Mouse (Mus musculus): ENCODE measurements at regions not wholly inside any gene's neighbourhood (a gene's known extent, or its start where the extent isn't known, plus 50 kb on each side); places are given as distances from the start of the nearest gene placed in this dataset.

DNA sequence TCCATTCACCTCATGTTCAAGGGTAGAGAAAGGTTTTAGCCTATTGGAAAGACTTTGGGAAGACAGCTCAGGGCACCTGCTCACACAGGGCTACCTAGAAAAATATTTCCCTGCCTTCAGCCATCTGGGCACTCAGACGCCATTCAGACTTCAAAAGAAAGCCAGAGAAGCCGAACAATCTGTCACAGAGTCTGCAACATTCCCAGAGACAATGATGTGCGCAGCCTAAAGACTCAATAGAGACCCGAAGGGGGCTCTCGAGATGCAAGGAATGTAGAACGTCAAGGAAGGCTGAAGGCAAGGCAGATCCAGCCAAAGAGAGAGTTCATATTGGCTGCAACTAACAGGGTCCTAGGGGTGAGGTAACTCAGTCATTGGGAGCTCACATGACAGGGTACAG lies 78.7 kb upstream of the Otos start:
- no peak overlapping the region for H3K4me3 ChIP-seq
- H3K4me1 ChIP-seq (replicated peaks): 0 out of 2 replicates have a peak, but pooled peaks cover 5% of the 10 kb centered on the region
- 43% methylated on average over 6 of the region's 6 CpGs for WGBS
- no peaks in the 10 kb centered on the region for H3K36me3 ChIP-seq
- no peaks in the 10 kb centered on the region for H3K27me3 ChIP-seq
- no peak overlapping the region for H3K9ac ChIP-seq
- no peak overlapping the region for H3K4me2 ChIP-seq
- no peaks in the 10 kb centered on the region for H3K9me3 ChIP-seq
- no peak for ATAC-seq (ENCODE audit: low FRiP score, low read depth)
- no peak overlapping the region for H3K27ac ChIP-seq (replicated peaks)

GRCm38 (mm10) chr1:92726341-92726740 lies 77.7 kb upstream of the Otos start:
- H3K36me3 ChIP-seq: no peaks in the 10 kb centered on the region
- no peak overlapping the region for H3K4me2 ChIP-seq
- H3K4me3 ChIP-seq: no peak overlapping the region
- H3K27me3 ChIP-seq: no peaks in the 10 kb centered on the region
- no peak overlapping the region for H3K27ac ChIP-seq (replicated peaks)
- no peak overlapping the region for H3K9ac ChIP-seq
- 88% methylated on average over 6 of the region's 6 CpGs for WGBS
- H3K9me3 ChIP-seq: no peaks in the 10 kb centered on the region
- 0 out of 2 replicates have a peak, but pooled peaks cover 5% of the 10 kb centered on the region for H3K4me1 ChIP-seq (replicated peaks)
- ATAC-seq (ENCODE audit: low FRiP score, low read depth): no peak

GRCm38 (mm10) chr1:92724135-92724534 lies 75.5 kb upstream of the Otos start:
- H3K36me3 ChIP-seq: no peaks in the 10 kb centered on the region
- no peaks in the 10 kb centered on the region for H3K9me3 ChIP-seq
- no peak overlapping the region for H3K4me2 ChIP-seq
- no peak overlapping the region for H3K27ac ChIP-seq (replicated peaks)
- WGBS: 81% methylated on average over 3 of the region's 3 CpGs
- no peak overlapping the region for H3K9ac ChIP-seq
- H3K4me1 ChIP-seq (replicated peaks): no peaks in the 10 kb centered on the region
- no peak overlapping the region for H3K4me3 ChIP-seq
- ATAC-seq (ENCODE audit: low FRiP score, low read depth): no peak
- H3K27me3 ChIP-seq: no peaks in the 10 kb centered on the region

DNA sequence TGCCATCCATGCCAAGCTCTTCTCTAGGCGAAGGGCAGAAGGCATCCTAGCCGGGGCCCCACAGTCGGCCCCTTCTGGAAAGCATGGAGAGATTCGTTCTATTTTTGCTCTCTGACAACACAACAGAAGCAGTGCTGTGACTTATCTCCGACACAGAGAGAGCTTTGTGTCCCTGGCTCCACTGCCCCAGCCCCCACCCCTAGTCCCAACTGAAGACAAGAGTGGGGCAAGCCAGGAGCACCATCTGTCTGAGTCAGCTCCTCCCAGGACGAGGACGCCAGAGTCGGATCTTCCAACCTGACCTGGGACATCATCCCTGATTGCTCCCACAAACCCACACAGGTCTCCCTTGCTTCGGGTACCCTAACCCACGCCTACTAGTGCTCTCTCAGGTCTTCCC lies 71.9 kb upstream of the Otos start:
- no peaks in the 10 kb centered on the region for H3K27me3 ChIP-seq
- H3K4me2 ChIP-seq: no peak overlapping the region
- no peak for ATAC-seq (ENCODE audit: low FRiP score, low read depth)
- no peak overlapping the region for H3K27ac ChIP-seq (replicated peaks)
- no peaks in the 10 kb centered on the region for H3K9me3 ChIP-seq
- H3K4me3 ChIP-seq: no peak overlapping the region
- H3K9ac ChIP-seq: no peak overlapping the region
- no peaks in the 10 kb centered on the region for H3K36me3 ChIP-seq
- 66% methylated on average over 10 of the region's 10 CpGs for WGBS
- H3K4me1 ChIP-seq (replicated peaks): 0 out of 2 replicates have a peak, but pooled peaks cover under 1% of the 10 kb centered on the region

- no peaks in the 10 kb centered on the region for H3K27me3 ChIP-seq
- H3K4me1 ChIP-seq (replicated peaks): 0 out of 2 replicates have a peak, but pooled peaks cover 7% of the 10 kb centered on the region
- no peaks in the 10 kb centered on the region for H3K9me3 ChIP-seq
- H3K4me3 ChIP-seq: no peak overlapping the region
- H3K9ac ChIP-seq: no peak overlapping the region
- no peaks in the 10 kb centered on the region for H3K36me3 ChIP-seq
- no peak overlapping the region for H3K4me2 ChIP-seq
- no peak for ATAC-seq (ENCODE audit: low FRiP score, low read depth)
- H3K27ac ChIP-seq (replicated peaks): no peak overlapping the region
- 92% methylated on average over 6 of the region's 6 CpGs for WGBS
Measured at GRCm38 (mm10) chr1:92719864-92720263, 71.2 kb upstream of the Otos start.

DNA sequence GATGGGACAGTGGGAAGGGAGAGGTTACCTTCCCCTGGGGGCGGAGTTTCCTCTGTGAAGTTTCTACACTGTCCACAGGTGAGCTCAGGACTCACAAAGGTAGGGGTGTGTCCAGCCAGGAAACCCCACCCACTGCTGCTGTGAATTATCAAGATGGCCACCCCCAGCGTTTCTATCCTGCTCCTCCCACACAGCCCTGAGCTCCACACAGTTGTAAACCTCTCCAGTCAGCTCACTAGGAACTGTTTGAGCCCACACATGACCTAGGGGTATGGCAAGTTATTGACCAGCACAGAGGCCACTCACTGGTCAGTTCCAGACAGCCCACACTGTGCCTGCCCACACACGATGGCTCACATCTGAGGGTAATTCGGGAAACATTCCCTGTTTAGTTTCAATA lies 69.5 kb upstream of the Otos start:
- no peak for ATAC-seq (ENCODE audit: low FRiP score, low read depth)
- no peak overlapping the region for H3K4me3 ChIP-seq
- 86% methylated on average over 4 of the region's 4 CpGs for whole genome bisulfite sequencing

GRCm38 (mm10) chr1:92714725-92715324 lies 66.2 kb upstream of the Otos start:
- ATAC-seq (ENCODE audit: low FRiP score, low read depth): 0 out of 2 replicates have a peak, but pooled peaks have one; percentile 47
- H3K9me3 ChIP-seq: no peaks in the 10 kb centered on the region

More for the DNA sequence above, 69.5 kb upstream of the Otos start:
- no peaks in the 10 kb centered on the region for H3K9me3 ChIP-seq
- H3K4me2 ChIP-seq: no peak overlapping the region
- H3K27ac ChIP-seq (replicated peaks): no peak overlapping the region
- no peak overlapping the region for H3K9ac ChIP-seq
- no peaks in the 10 kb centered on the region for H3K27me3 ChIP-seq
- H3K36me3 ChIP-seq: no peaks in the 10 kb centered on the region
- peaks cover 16% of the 10 kb centered on the region for H3K4me1 ChIP-seq (replicated peaks)

DNA sequence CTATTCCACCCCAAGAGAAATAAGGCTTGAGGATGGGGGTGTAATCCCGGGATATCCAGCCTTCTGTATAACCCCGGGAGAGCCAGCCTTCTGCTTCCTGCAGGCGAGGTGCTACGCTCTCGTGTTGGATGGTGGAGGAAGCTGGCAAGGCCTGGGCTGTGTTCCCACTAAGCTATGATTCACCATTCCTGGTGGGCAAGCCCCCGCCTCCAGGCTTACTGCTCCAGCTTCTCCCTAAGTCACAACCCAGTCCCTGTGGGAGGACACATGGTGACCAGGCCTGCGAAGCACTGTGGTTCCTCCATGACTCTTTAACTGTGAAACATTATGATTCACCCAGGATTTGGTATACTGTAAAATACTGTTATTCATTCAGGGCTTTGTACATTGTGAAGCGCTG lies 63.7 kb upstream of the Otos start:
- no peak overlapping the region for H3K4me2 ChIP-seq
- no peak overlapping the region for H3K4me3 ChIP-seq
- no peak overlapping the region for H3K27ac ChIP-seq (replicated peaks)
- ATAC-seq (ENCODE audit: low FRiP score, low read depth): no peak
- no peaks in the 10 kb centered on the region for H3K27me3 ChIP-seq
- no peaks in the 10 kb centered on the region for H3K9me3 ChIP-seq
- 89% methylated on average over 8 of the region's 8 CpGs for WGBS
- H3K4me1 ChIP-seq (replicated peaks): peaks cover 16% of the 10 kb centered on the region
- no peaks in the 10 kb centered on the region for H3K36me3 ChIP-seq
- no peak overlapping the region for H3K9ac ChIP-seq

More at GRCm38 (mm10) chr1:92714725-92715324, 66.2 kb upstream of the Otos start:
- Histone ChIP-seq H3K9ac (no peak overlapping the region), H3K4me1 (replicated peaks) (peaks cover 16% of the 10 kb centered on the region), H3K4me3 (no peak overlapping the region), H3K36me3 (no peaks in the 10 kb centered on the region), H3K27me3 (no peaks in the 10 kb centered on the region), H3K27ac (replicated peaks) (peak overlapping the region; percentile 26; the same call in 1 of the 2 replicates), H3K4me2 (no peak overlapping the region)
- WGBS: 53% methylated on average over 9 of the region's 9 CpGs

DNA sequence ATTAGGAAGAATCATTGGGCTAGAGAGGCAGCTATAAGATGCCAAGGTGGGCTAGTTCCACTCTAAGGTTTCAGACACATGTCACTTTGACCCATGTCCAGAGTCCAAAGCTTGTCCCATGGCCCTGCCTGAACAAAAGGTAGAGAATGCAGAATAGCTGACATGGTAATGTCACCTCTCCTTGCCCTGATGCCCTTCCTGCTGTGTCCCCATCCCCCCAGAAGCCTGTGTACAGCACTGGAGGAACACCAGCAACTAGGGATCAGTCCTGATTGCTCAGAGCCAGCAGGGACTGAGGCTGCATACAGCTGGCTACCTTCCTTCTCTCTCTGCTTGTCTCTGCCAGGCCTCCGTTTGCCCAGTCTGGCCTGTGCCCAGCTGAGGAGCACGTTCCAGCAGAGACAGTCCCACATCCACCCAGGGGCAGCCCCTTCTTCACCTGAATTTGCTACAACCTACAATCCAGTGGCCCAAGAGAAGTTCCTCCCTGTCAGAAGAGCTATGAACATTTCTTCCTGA lies 61.7 kb upstream of the Otos start:
- Histone ChIP-seq H3K4me1 (replicated peaks) (peaks cover 13% of the 10 kb centered on the region), H3K9me3 (no peaks in the 10 kb centered on the region), H3K27me3 (no peaks in the 10 kb centered on the region), H3K4me2 (no peak overlapping the region), H3K36me3 (no peaks in the 10 kb centered on the region), H3K27ac (replicated peaks) (no peak overlapping the region), H3K9ac (no peak overlapping the region), H3K4me3 (no peak overlapping the region)
- WGBS: 74% methylated on average over 2 of the region's 2 CpGs
- no peak for ATAC-seq (ENCODE audit: low FRiP score, low read depth)

GRCm38 (mm10) chr1:92709190-92709850 lies 60.7 kb upstream of the Otos start:
- H3K36me3 ChIP-seq: no peaks in the 10 kb centered on the region
- 67% methylated on average over 14 of the region's 14 CpGs for WGBS
- no peak overlapping the region for H3K9ac ChIP-seq
- ATAC-seq (ENCODE audit: low FRiP score, low read depth): no peak
- H3K4me1 ChIP-seq (replicated peaks): peaks cover 4% of the 10 kb centered on the region
- no peaks in the 10 kb centered on the region for H3K9me3 ChIP-seq
- no peak overlapping the region for H3K27ac ChIP-seq (replicated peaks)
- H3K4me3 ChIP-seq: no peak overlapping the region
- H3K27me3 ChIP-seq: no peaks in the 10 kb centered on the region
- no peak overlapping the region for H3K4me2 ChIP-seq

DNA sequence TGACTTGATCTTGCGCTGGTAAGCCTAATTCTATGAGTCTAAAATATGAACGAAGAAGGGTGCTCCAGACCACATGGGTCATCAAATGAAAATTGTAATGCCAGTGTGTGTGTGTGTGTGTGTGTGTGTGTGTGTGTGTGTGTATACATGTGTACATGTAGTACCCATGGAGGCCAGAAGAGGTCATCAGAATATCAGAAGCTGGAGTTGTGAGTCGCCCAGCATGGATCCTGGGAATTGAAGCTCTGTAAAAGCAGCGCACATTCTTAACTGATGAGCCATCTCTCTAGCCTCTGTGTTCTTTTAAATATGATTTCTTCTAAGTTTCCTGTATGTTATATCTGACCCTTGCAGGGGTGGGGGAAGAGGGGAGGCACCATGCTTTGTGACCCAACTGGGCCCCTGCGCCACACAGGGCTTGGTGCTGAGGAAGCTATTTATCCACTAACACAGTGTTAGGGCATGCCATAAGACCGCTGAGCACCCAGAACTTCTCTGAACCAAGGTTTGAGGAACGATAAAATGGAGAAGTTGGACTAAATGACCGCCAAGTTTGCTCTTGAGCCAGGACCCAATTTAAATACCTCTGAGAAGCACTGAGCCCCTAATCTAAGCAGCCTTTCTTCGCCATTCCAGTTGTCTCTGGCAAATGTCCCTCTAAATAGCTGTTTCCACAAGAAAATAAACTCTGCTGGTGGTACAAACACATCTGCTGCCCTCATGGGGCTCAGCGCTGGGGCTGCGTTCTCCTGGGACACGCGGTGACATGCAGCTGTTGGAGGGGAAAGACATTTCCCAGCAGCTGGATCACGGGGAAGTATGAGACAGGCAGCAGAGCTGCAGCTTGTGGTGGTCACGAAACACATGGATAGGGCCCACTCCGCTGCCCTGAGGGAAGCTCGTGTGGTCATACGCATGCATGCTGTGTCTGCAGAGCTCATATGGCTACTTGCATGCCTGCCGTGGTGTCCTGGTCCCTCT lies 59.6 kb upstream of the Otos start:
- Histone ChIP-seq H3K4me1 (replicated peaks) (no peaks in the 10 kb centered on the region), H3K36me3 (no peaks in the 10 kb centered on the region), H3K27me3 (no peaks in the 10 kb centered on the region), H3K9ac (no peak overlapping the region), H3K27ac (replicated peaks) (no peak overlapping the region), H3K4me3 (no peak overlapping the region), H3K4me2 (no peak overlapping the region), H3K9me3 (no peaks in the 10 kb centered on the region)
- no peak for ATAC-seq (ENCODE audit: low FRiP score, low read depth)
- WGBS: 91% methylated on average over 19 of the region's 19 CpGs

DNA sequence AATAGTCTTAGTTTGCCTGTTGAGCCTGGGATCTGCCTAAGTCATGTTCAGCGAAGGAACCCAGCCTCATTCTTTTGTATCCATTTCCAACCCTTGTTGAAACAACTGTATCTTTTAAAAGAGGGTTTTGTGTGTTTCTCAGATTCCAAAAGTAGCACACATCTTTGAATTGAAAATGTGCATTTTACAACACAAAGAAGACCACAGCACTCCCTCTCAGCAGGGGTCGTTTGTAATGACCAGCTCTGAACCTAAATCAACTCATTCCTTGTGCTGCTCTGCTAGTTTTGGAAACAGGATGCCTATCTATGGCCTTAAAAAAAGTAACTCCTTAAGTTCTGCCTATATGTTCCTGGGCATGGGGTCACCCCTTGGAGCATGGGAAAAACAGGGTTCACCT lies 58.8 kb upstream of the Otos start:
- H3K9me3 ChIP-seq: no peaks in the 10 kb centered on the region
- no peak for ATAC-seq (ENCODE audit: low FRiP score, low read depth)
- no peak overlapping the region for H3K4me2 ChIP-seq
- no peaks in the 10 kb centered on the region for H3K36me3 ChIP-seq
- no peaks in the 10 kb centered on the region for H3K27me3 ChIP-seq
- H3K9ac ChIP-seq: no peak overlapping the region
- no peak overlapping the region for H3K4me3 ChIP-seq
- 71% methylated on average over 2 of the region's 2 CpGs for WGBS
- no peaks in the 10 kb centered on the region for H3K4me1 ChIP-seq (replicated peaks)
- no peak overlapping the region for H3K27ac ChIP-seq (replicated peaks)
